Mouse (Mus musculus) CD4-positive, CD25-positive, alpha-beta regulatory T cell, adult 2 months (primary cell): ENCODE results near the gene Flywch1.

Source experiments
- DNase-seq: peaks from one replicate; pipeline ENCODE4 v3.0.0-alpha.2; 2012; ENCODE audit warnings: low read depth, low spot score

The Flywch1 gene

DNA sequence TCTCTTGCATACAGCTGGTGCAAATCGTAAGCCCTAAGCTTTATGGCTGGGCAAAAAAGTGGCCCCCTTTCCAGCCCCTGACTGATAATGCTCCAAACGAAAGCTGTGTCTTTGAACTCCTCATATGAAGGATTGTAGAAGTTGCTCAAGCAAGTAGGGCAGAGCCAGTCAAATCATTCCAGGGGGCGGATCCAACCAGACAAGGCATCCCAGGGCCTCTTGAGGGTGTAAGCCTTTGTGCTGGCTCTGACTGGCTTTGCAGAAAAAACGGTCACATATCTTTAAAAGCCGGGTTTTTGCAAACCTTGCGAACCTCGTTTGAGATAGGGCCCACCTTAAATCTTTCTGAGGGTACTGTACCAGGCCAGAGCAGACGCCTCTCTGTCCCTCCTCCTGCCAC lies 27.3 kb downstream of the Flywch1 start:
- DNase-seq = no peak

DNA sequence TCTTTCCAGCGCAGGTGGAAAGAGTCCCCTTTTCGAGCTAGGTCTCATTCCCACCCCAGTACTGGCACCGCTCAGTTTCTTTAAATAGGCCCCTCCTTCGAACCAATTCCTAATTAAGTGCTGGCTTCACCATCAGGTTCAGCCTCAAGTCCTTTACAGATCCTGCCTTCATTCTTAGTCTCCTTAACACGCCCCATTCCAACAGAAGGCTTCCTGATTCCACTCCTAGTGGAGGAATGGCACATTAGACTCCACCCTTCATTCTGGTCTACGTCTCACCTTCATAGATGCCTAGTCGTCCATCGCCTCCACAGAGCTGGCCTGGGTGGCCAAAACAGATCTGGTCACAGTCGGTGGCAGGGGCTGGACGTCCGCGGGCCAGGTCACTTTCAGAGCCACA lies 28.5 kb downstream of the Flywch1 start:
- DNase-seq = no peak

DNA sequence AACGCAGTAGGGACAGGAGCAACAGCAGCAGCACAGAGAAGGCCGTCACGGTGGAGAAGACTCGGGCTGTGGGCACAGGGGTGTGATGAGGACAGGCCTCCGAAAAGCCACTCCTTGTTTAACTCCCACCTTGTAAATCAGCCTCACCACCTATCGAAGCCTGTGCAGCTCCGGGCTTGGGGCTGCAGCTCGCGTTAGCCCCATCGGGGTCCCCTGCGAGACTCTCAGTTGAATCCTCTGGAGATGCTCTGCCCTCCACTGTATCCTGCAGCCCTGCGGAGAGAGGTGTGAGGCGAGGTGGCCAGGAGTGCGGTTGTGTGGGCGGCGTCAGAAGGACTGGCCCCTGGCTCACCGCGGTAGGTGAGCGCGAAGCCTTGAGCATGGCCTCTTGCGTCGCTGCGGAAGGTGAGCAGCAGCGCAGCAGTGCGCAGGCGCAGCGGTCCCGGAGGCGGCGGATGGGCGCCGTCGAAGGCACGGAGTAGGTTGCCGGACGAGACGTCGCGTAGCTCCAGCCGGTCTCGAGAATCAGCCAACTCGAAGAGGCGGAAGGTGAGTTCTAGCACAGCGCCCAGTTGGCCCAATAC lies 29.1 kb downstream of the Flywch1 start:
- DNase-seq = peak; percentile 90

DNA sequence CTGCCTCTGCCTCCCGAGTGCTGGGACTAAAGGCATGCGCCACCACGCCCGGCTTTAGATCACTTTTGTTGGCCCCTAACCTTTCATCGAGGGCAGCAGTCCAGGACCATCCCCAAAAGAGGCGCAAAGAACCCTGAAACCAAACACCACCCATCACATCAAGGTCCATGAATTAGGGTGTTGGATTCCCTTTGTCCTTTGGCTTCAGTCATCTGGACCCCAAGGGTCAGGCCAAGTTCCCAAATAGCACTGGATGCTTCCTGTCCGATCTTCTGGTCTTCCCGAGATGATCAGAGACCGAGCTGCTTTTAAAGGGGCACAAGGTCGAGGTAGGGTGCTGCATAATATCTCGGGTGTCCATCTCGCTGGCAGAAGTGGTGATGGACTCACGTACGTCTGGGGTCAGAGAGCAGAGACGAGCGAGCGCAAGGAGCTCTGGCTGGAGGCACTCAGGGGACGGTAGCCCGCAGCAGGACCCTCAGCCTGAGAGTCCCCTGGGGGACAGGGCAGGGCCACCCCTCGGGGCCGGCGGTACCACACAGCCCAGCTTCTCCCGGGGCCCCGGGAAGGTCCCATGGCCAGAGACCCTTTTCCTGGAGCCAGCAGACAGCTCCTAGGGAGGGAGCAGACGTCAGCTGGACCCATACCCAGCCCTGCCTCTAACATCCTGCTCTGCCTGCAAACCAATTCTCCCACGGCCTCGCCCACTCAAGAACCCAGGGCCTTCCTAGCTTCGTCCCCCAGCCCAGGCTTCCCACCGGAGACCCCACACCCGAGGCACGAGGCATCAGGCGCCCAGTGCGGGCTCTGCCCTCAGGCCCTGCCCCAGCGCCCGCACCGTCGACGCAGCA lies 29.8 kb downstream of the Flywch1 start:
- no peak for DNase-seq

DNA sequence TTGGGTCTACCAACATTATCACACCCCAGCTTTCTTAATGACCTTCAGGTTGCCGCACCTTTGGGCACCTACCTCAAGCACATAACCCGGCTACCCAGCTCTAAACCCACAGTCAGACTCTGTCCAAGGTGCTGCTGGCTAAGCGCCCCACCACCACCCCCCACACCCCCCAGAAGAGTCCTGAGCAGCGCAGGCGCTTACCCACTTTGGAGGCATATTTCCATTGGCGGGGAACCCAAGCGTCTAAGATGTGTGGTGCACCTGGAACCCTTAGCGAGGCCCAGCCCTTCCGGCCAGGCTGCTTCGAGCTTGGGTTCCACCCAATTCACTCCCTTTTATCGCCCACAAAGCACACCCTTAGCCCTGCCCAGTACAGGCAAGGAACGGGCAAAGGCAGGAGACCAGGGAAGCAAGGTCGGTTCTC lies 30.8 kb downstream of the Flywch1 start, which contains the start of gene Paqr4:
Gene Paqr4, minus strand, starts transcription at position 270 of the 424 bp plus-strand sequence.
- DNase-seq = no peak

DNA sequence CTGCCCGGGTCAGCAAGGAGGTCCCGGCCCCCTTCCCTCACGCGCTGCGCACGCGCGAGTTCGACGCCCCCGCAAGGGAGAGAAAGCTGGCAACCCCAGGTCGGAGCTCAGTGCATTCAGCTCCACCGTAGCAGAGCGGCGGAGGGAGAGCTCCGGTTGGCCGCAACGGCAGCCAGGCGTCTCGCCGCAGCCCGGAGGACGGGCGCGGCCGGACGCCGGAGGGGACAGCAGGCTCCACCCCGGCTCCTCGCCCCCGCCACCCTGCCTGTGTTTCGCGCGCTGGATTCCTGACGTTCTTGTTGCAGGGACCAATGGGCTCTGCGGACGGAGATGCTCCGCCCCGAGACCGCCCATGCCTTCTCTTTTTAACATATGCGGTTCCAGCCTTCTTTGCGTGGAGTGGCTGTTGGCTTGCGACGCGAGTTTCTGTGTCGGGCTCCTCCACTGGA lies 31.2 kb downstream of the Flywch1 start:
- peak; percentile 88 for DNase-seq

DNA sequence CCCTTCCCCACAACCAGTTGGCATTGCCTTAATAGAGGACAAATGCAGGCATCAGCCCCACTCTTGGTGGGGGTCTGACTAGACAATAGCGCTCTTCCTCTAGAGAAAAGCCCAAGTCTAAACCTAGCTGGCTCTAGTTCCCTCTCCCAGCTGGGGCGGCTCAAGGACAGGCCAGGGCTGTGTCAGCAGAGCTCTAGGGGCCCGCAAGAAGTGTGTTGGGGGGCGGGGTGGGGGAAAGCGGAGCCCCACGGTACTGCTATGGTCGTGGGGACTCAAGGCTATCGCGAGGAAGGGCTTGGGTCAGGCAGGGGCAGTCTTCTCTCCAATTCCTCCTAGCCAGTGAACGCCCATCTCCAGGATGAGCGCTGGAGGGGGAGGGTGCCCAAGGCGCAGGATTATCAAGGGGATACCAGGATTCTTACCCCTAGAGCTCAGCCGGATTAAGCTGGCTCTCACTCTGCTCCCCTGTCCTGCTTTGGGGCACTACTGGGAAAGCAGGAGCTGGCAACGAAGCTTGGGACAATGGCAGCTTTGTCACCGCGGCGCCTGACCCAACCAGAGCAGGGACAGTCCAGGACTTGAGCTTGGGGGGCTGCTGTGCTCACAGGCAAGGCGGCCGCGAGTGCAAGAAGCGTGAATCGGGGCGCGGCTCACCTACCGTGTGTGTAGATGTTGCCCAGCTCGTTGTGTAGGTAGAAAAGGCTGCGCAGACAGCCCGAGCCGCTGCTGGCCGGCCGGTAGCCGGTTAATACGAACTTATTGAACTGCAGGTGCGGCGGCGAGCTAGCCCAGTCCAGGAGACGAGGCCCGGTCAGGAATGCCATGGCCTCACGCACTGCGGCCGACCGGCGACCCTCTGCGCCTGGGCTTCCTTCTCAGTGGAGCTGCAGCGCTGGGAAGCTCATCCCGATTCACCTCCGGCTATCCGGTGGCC lies 31.9 kb downstream of the Flywch1 start:
- peak; percentile 38 for DNase-seq

DNA sequence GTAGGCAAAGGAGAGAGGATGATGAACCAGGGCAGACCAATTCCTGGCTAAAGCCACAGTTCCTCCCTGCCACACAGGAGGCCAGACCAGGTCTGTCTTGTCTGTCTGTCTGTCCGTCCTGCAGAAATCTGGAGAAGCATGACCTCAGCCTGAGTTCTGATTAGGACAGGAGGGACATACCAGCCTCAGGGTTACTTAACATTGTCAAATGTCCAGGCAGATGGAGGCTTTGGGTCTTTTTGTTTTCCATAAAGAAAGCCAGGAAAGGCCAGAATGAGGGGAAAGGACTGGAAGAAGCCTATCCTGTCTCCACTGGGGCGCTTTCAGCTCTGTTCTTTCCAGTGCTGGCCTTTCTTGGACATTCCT lies 32.6 kb downstream of the Flywch1 start:
- DNase-seq = no peak

DNA sequence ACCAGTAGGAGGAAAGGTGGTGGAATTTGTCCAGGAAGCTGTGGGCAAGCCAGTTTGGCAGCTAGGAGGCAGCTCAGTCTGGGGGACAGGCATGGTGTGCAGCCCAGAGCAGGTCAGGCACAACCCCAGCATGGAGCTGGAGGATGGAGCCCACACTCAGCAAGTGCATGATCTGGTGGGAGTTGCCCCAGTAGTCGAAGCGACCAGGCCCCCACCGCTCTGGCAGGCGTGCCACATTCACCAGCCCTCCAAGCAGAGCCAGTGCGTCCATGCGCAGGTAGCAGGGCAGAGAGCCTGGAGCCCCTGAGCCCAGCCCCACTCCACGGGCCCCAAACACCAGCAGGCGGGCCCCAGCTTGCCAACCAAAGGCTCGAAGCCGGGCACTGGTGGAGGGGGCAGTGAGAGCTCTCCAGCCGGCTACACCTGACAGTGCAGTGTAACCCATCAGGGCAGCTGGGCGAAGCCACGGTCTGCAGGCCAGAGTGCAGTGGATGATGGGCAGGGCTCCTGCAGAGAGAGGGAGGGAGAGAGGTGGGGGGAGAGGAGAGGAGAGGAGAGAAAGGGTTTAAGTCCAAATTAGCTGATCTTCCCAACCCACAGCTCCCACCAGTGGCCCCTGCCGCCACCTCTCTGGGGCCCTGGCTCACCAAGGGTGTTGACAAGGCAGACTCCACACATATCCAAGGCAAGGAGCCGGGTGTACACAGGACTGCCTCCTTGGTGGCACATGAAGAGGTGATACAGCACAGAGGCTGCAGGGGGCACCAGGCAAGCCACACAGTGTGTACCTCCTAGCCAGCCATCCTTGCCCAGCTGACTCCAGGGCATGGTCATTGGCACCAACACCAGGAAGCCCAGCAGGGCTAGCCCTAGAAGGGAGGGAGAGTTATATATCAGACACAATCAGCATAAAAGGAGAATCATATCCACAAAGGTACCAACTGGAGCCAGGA lies 33.6 kb downstream of the Flywch1 start:
- peak; percentile 29 for DNase-seq

DNA sequence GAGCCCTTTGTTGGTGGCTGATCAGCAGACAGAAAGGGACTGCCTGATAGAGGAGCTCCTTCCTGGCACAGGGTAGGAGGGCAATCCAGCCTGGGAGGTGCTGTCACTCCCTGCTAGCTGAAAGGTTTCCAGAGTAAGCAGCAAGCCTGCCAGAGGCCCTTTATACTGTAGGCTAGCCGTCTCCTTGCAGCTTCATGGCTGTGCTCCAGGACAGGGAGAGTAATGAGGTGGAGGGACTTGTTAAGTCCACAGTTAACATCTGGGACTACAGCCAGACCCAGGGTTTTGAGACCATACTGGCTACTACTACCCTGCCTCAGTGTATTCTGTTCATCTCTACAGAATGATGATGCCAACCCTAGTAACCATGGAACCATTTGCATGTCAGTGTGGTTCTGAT lies 37.1 kb downstream of the Flywch1 start:
- DNase-seq = no peak

DNA sequence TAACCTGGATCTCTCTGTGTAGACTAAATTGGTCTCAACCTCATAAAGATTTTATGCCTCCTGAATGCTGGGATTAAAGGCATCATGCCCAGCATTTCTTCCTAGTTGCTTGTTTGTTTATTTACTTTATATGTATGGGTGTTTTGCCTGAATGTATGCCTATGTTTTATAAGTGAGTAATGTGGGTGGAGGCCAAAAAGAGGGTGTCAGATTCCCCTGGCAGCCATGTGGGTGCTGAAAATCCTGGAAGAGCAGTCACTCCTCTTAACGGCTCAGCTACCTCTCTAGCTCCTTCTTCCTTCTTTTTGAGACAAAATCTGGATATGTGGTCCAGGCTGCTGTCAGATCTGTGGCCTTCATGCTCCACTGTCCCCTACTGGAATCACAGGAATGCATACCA lies 41.0 kb downstream of the Flywch1 start:
- DNase-seq = no peak

DNA sequence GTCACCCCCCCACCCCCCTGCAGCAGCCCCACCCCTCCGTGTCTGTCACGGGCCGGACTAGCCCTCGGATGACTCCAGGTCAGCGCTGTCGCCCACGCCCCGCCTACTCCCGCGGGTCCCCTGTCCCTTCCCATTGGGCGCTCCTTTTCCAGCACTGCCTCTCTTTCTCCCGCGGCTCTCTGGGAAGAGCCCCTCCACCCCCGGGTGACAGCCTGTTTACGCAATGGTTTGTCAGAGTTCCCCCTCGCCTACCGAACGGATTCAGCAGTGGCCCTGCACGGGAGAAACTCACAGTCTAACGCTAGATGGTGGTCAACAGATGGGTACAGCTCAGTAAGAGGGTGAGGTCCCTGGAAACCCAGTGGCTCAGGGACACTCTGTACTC lies 44.7 kb downstream of the Flywch1 start:
- DNase-seq = no peak

DNA sequence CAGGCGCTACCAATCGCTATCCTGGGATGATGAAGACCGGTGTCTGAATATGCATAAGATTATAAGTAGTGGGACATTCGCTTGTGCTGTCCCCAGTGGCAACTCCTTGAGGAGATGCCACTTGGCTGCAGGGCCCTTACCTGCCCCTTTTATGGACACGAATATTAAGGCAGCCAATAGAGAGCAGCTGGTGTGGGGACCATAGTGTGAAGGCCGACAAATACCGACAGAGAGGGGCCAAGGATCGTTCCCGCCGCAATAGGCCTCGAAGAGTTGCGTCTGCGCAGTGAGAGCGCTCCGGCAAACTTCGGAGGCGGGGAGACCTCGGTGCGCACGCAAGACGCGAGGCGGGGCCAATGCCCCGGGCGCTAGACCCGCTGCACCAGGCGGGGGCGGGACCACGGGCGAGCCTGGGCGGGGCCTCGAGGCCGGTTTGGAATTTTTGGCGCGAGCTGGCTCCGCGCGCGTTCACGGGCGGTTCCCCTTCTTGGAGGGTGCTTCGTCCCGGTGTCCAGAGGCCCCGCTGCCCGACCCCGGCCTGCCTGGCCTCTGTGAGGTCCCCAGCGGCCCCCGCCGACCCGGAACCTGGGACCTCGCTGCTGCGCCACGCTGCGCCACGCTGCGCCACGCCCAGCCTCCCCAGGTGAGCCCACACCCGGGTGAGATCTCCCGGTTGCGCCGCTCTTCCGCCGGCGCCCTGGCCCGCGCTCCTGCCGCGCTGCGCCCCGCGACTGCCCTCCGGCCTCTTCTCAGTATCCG lies 45.2 kb downstream of the Flywch1 start, which contains the start of gene Pkmyt1:
Gene Pkmyt1, plus strand, starts transcription at position 338 of the 759 bp plus-strand sequence.
- peak; percentile 97 for DNase-seq

DNA sequence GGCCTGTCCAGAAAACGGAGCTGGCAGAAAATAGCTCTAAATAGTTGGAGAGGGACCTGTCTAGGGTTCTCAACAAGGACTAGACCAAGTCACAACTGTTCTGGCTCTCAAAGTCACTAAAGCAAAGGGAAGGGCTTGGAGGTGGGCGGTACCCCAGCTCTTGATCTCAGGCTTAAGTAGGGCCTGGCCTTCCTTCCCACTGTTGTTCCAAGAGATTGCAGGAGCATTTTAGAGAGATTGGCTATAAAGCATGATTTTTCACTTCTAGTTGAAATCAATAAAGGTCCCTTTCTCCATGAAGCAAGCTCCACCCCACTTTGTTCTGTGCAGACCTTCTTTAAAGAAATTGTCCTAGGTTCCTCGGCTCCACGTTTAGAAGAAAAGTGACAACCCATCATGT lies 45.9 kb downstream of the Flywch1 start:
- no peak for DNase-seq

DNA sequence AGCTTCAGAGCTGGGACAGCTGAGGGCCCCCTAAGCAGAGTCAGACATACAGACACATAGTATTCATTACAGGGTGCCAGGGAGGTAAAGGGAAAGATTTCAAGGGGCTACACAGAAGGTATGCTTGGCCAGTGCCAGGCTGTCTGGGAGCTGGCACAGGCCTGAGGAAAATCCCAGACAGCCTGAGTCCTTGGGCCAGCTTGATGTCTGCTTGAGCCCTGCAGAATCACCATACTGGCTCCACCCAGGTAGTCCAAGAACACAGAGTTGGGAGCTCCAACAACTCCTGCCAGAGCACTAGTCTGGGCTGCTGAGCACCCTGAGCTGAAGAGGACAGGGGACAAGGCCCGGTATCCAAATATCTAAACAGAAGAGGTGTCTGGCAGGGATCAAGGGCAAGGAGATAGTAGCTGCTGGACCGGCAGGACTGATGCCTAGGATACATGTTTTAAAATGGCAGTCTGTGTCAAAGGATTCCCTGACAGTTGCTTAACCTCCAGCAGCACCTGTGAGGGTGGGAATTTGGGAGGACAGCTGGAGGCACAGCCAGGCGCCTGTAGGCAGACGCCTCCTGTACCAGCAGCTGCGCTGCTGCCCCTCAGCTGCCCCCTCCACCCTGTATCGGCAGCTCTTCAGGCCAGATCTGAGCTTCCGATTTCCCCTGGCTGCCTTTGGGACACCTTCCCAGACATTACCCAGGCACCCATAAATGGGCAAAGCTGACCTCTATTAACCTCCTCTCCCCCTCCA lies 48.9 kb downstream of the Flywch1 start, which contains the start of gene 1520401A03Rik:
Gene 1520401A03Rik, minus strand, starts transcription at position 408 of the 750 bp plus-strand sequence.
- DNase-seq = no peak

DNA sequence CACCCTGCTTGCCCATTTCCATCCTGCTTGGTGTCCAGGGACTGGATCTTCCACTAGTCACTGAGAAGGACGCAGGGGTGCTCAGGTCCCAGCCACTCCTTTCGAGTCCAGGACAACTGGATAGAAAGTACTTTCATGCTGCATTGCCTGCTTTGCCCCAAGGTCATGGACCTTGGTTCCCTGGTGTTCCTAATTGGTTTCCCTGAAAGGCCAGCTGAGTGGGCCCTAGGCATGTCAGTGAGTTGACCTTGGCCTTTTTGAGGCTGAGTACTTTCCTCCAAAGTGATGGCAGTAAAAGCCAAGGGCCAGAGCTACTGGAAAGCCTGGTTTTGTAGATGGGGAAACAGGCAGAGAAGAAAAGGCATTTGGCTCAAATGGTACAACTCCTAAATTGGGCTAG lies 49.5 kb downstream of the Flywch1 start:
- no peak for DNase-seq

DNA sequence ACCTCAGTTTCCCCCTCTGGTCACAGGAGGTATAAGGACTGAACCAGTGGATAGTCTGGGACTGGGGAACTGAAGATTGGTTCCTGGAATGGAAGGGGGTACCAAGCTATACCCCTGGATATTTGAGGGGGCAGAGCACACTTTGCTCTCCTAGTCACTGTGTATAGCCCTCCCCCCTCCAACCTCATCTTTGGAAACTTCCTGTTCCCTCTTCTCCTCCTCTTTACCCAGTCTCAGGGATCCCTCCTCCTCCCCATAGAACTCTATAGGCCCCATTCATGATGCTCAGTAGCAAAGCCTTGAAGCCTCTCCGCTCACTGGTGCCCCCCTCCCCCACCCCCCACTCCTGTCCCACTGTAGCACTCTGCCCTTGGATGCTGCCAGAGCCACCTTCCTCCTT lies 51.9 kb downstream of the Flywch1 start:
- DNase-seq = no peak

DNA sequence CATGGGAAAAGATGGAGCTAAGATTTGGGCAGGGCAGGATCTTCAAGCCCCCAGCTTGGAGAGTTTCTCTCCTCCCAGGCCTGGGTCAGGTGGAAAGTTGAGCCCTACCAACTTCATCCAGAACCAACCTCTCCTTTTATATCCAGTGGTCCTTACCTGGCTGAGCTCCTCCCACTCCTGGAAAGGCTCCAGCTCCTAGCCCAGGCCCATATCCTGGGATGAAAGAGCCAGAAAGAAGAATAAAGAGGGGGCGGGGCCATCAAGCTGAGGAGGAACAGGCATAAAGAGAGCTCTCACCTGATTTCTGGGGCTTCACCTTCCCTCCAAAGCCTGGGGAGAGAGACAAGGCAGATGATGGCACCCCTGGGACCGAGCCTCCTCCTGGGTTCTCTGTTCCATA lies 54.4 kb downstream of the Flywch1 start:
- no peak for DNase-seq

DNA sequence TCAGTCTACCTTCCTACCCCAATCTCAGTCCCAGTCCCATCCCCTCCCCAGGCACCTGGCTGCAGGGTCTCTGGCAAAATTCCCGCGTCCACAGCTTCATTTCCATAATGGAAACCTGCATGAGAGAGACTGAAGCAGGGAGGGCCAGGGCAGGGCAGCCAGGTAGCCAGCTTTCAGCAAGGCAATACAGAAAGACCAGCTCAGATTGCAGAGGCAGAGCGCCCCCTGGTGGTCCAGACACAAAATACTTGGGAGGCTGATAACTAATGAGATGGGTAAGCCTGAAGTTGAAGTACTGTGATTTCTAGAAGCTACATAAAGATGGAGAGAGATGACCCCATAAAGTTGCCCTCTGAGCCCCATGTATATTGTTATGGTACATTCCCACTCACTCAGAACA lies 65.2 kb downstream of the Flywch1 start:
- peak; percentile 86 for DNase-seq
